19 mouse cellular contexts compared by ENCODE assay signal in the genomic region with DNA sequence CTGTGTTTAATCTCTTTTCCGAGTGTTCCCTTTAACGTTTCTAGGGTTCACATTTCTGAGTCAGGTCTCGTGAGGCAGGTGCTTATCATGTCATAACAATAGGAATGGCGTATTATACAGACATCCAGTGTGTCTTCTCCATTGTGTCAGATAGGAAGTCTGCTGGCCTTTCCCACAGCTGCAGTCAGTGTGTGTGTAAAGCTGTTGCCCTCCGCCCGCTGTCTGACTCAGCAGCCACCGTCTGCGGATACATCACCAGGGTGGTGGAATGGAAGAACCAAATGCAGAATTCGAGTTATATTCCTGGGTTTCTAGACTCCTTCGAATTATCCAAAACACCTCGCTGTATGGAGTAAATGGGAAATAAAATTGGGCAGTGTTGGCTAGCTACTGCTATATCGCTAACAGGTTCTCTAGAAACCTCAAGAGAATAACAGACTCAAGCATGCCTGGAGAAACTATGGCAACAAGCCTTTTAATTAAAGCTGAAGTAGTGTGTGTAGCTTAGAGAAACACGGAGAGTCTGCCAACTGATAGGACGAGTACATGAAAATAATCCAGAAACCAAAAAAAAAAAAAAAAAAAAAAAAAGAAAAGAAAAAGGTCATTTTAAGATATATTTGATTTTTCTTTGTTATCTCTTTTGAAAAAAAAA. TPM values are rescaled to one million over a fixed set of nuclear protein-coding genes. Genes with fewer than 3 reads are reported as not detected.
DNase-seq lines count a peak whose midpoint lies in the region; ATAC-seq and TF ChIP-seq lines count a peak whose summit lies in the region.
"Had no signal": no experiment of that assay in that cellular context is flagged by ENCODE, and none has a peak within 500 bp of the region (broad histone marks: within the 10 kb centered on the region; RNA-seq: fewer than 3 reads in every experiment).

No protein-coding gene starts in this region.

- no peak overlapping the region for H3K4me3 ChIP-seq in hindbrain, embryonic 15.5 days
- no peak overlapping the region for H3K4me3 ChIP-seq in midbrain, postnatal 0 days (ENCODE audit: low read depth, low read length)
- H3K4me3 ChIP-seq: embryonic facial prominence, embryonic 12.5 days had no signal

- DNase-seq in frontal cortex, postnatal 10 days (ENCODE audit: low spot score in 2 of 2): no peak
- DNase-seq in right cerebral cortex, adult 18-20 months: peak; percentile 55
- DNase-seq in right cerebral cortex, postnatal 25 days: no peak
- DNase-seq in midbrain, postnatal 0 days (ENCODE audit: low spot score): peak; percentile 72
- no peak for DNase-seq in yolk sac, embryonic 10.5 days (ENCODE audit: low spot score)
- DNase-seq in cerebellum, postnatal 14 days: no peak
- DNase-seq: adrenal gland, adult 8-10 months; cerebellum, adult 8-10 months; heart, adult 11 months; kidney, adult 18-20 months; kidney, postnatal 10 days; retina, postnatal 1 day had no signal

- no peak overlapping the region for H3K27ac ChIP-seq in hindbrain, embryonic 15.5 days (replicated peaks)
- H3K27ac ChIP-seq in midbrain, postnatal 0 days (ENCODE audit: low read depth, low read length): peak overlapping the region; percentile 21
- H3K27ac ChIP-seq: embryonic facial prominence, embryonic 12.5 days; liver, embryonic 14.5 days had no signal

- no peak for TF ChIP-seq CTCF in midbrain, postnatal 0 days (IDR thresholded peaks at IDR 0.05)

- ATAC-seq in frontal cortex, adult (ENCODE audit: low TSS enrichment): peak; percentile 67
- ATAC-seq in hindbrain, embryonic 15.5 days (ENCODE audit: low FRiP score, low read depth): peak; percentile 72
- 0 out of 2 replicates have a peak, but pooled peaks have one; percentile 58 for ATAC-seq in midbrain, postnatal 0 days (ENCODE audit: low FRiP score)
- ATAC-seq: lung, postnatal 0 days had no signal

- no peaks in the 10 kb centered on the region for H3K36me3 ChIP-seq in hindbrain, embryonic 15.5 days
- no peaks in the 10 kb centered on the region for H3K36me3 ChIP-seq in midbrain, postnatal 0 days (ENCODE audit: insufficient read depth, low read length)
- H3K36me3 ChIP-seq: embryonic facial prominence, embryonic 12.5 days had no signal

- WGBS in hindbrain, embryonic 15.5 days: 58% methylated on average over 14 of the region's 14 CpGs
- 58% methylated on average over 14 of the region's 14 CpGs for WGBS in midbrain, postnatal 0 days

- no peaks in the 10 kb centered on the region for H3K9me3 ChIP-seq in hindbrain, embryonic 15.5 days
- no peaks in the 10 kb centered on the region for H3K9me3 ChIP-seq in midbrain, postnatal 0 days (ENCODE audit: low read length)
- H3K9me3 ChIP-seq: embryonic facial prominence, embryonic 12.5 days had no signal

- no peaks in the 10 kb centered on the region for H3K27me3 ChIP-seq in hindbrain, embryonic 15.5 days
- H3K27me3 ChIP-seq in midbrain, postnatal 0 days (ENCODE audit: insufficient read depth, low read length): no peaks in the 10 kb centered on the region
- H3K27me3 ChIP-seq: embryonic facial prominence, embryonic 12.5 days had no signal

- peaks cover 10% of the 10 kb centered on the region for H3K4me1 ChIP-seq in hindbrain, embryonic 15.5 days (replicated peaks)
- no peaks in the 10 kb centered on the region for H3K4me1 ChIP-seq in midbrain, postnatal 0 days (ENCODE audit: insufficient read depth, low read length)
- H3K4me1 ChIP-seq: embryonic facial prominence, embryonic 12.5 days had no signal

- no peak overlapping the region for H3K4me2 ChIP-seq in hindbrain, embryonic 15.5 days
- H3K4me2 ChIP-seq in midbrain, postnatal 0 days (ENCODE audit: low read depth, low read length, poor library complexity, severe bottlenecking): no peak overlapping the region
- H3K4me2 ChIP-seq: embryonic facial prominence, embryonic 12.5 days had no signal

- no peak overlapping the region for H3K9ac ChIP-seq in hindbrain, embryonic 15.5 days
- H3K9ac ChIP-seq in midbrain, postnatal 0 days (replicated peaks; ENCODE audit: low read length, poor library complexity, severe bottlenecking): no peak overlapping the region
- H3K9ac ChIP-seq: embryonic facial prominence, embryonic 12.5 days; liver, embryonic 14.5 days had no signal

RNA-seq across cellular contexts. Expression of a gene that starts 24.9 kb away (rescaled TPM):
- polyA plus RNA-seq in hindbrain, embryonic 15.5 days (2015; fragmentation: Nextera tagmentation; extraction: Ambion mirVana): 39.4 and 41.1 TPM in 2 replicates
- total RNA-seq in midbrain, postnatal 0 days (2014; rRNA removed): 155 and 184 TPM in 2 replicates
- polyA plus RNA-seq in midbrain, postnatal 0 days (2015; fragmentation: Nextera tagmentation; extraction: Ambion mirVana): 25.7 and 31.7 TPM in 2 replicates

RNA-seq across cellular contexts. Expression of a gene that starts 25.4 kb away (rescaled TPM):
- 58.6 and 66.5 TPM in 2 replicates for polyA plus RNA-seq in hindbrain, embryonic 15.5 days (2015; fragmentation: Nextera tagmentation; extraction: Ambion mirVana)
- 115 and 128 TPM in 2 replicates for total RNA-seq in midbrain, postnatal 0 days (2014; rRNA removed)
- 92.0 and 96.9 TPM in 2 replicates for polyA plus RNA-seq in midbrain, postnatal 0 days (2015; fragmentation: Nextera tagmentation; extraction: Ambion mirVana)
- total RNA-seq: hematopoietic stem cell, adult 5-6 weeks; megakaryocyte progenitor cell, adult 5-6 weeks had no signal

Comparison
In these comparisons a context has a peak if more than half of its experiments do, and no peak if none do; other contexts are left out.
1. DNase-seq: peak in right cerebral cortex, adult 18-20 months (single experiment) and midbrain, postnatal 0 days (single experiment); none in frontal cortex, postnatal 10 days (0 of 2), right cerebral cortex, postnatal 25 days (single experiment), yolk sac, embryonic 10.5 days (single experiment) and cerebellum, postnatal 14 days (0 of 2).
2. Peak in every context shown above with its lines, with median percentiles within 50 percentile points of each other: ATAC-seq.